Mouse (Mus musculus): Measurements from ENCODE around the gene 2010300C02Rik. TPM values are rescaled to one million over a fixed set of nuclear protein-coding genes. Genes with fewer than 3 reads are reported as not detected.

Gene 2010300C02Rik
- polyA plus RNA-seq, 1 experiment from 2014 or later, result 1.6 TPM

DNA sequence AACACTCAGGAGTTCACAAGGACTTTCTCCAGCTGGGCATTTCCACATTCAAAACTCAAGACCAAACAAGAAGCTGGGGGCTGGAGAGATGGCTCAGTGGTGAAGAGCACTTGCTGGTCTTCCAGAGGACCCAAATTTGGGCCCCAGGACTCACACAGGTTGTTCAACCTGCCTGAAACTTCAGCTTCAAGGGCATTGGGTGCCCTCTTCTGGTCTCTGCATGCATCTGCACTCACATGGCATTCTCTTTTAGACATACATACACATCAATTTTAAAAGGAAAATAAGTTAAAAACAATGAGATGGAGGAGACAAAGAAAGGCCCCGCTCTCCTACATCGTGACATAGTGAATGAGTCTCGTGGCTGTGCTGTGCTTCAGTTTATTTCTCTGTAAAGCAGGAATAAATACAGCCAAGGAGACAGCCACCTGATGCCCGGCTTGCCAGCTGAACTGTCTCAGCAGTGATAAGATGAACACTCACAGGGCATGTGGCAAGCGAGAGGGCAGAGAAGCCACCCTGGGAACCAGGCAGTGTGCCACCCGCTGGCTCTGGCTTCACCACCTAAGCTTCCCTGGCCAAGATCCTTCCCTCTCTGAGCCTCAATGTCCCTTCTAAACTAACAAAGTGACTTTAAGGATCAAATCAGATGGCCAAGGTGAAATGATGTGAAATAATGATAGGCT, 11.5 kb downstream of the 2010300C02Rik start:
- 94% methylated on average over 6 of the region's 6 CpGs for WGBS
- Histone ChIP-seq H3K36me3 (no peaks in the 10 kb centered on the region), H3K9me3 (no peaks in the 10 kb centered on the region), H3K4me2 (no peak overlapping the region), H3K27ac (no peak overlapping the region), H3K4me3 (no peak overlapping the region), H3K27me3 (no peaks in the 10 kb centered on the region), H3K9ac (no peak overlapping the region), H3K4me1 (replicated peaks) (no peaks in the 10 kb centered on the region)
- no peak for ATAC-seq (ENCODE audit: low FRiP score)

DNA sequence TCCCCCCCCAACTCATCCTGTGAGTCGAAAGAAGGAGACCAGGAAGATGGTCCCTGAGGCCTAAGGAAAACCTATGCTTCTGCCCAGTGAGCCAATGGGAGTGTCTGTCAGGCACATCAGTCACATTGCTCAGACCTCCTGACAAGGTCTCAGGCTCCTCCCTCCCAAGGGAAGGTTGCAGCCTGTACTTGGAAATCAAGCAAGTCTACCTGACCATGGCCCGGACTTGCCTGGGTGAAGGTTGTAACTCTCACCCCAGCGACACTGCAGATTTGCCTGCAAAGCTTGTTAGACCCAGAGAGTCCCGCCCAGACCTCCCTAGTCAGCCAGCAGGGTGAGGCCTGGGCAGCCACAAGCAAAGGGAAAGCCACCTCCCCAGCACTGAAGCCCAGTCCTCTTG, 17.6 kb downstream of the 2010300C02Rik start:
- no peaks in the 10 kb centered on the region for H3K36me3 ChIP-seq
- H3K9ac ChIP-seq, result no peak overlapping the region
- 81% methylated on average over 4 of the region's 4 CpGs for WGBS
- H3K4me1 ChIP-seq (replicated peaks), result peaks cover 10% of the 10 kb centered on the region
- no peak overlapping the region for H3K4me3 ChIP-seq
- H3K27me3 ChIP-seq, result no peaks in the 10 kb centered on the region
- ATAC-seq (ENCODE audit: low FRiP score), result no peak
- no peak overlapping the region for H3K27ac ChIP-seq
- no peaks in the 10 kb centered on the region for H3K9me3 ChIP-seq
- H3K4me2 ChIP-seq, result no peak overlapping the region

DNA sequence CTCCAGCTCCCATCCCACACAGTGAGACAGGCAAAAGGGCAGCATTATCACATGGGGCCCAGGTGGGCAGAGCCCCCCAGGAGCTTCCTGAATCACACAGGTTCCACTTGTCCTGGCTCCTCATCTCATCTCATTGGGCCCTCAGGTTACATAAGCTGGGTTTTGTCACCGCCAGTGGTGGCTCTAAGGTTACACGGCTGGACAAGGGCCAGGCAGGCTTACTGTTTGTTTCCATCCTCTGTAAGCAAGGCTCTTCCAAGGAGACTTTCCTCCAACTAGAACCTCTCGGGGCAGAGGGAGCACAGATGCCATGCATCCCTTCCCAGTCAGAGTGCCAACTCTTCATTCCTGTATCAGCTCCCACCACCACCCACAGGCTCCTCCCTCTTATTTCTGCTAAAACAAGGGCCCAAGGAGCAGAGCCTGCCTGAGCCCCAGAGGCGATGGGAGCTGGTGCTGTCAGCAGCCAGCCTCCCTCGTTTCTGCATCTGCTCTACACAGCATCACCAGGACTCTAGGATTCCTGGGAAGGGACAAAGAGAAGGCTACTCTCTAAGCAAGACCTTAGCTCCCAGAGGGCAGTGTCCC, 20.9 kb downstream of the 2010300C02Rik start:
- WGBS, result 72% methylated on average over 5 of the region's 5 CpGs
- H3K4me2 ChIP-seq, result no peak overlapping the region
- no peak for ATAC-seq (ENCODE audit: low FRiP score)

DNA sequence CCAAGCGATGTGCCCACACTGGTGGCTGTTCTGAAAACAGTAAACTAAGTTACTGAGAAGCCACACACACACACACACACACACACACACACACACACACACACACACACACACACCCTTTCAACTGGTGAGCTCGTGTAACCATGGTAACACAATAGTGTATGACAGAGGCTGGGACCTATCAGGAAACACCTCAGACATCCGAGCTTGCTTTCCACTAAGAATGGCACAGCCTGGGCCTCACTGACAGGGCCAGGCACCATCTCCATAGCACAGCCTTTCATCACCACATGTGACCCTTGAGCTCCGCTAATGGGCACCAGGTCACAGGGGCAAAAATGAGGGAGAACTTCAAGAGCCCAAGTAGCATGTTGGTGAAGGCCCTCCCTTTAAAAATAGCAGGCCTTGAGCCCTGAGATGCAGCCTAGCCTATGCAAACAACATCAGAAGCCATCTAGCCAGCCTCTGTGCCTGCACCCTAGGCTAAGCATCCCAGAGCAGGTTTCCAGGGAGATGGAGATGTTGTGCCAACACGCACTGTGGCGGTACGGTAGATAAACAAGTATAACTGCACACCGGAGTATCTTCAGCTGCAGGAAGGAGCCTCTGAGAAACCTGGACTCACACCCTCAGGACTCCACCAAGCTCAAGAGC, 21.6 kb downstream of the 2010300C02Rik start:
- Histone ChIP-seq H3K36me3 (no peaks in the 10 kb centered on the region), H3K27ac (no peak overlapping the region), H3K9ac (no peak overlapping the region), H3K4me3 (no peak overlapping the region), H3K27me3 (0 out of 2 replicates have a peak, but pooled peaks cover 4% of the 10 kb centered on the region), H3K4me1 (replicated peaks) (peaks cover 10% of the 10 kb centered on the region), H3K9me3 (no peaks in the 10 kb centered on the region), H3K4me2 (no peak overlapping the region)
- 0 out of 2 replicates have a peak, but pooled peaks have one; percentile 52 for ATAC-seq (ENCODE audit: low FRiP score)
- 70% methylated on average over 8 of the region's 8 CpGs for WGBS

More for the DNA sequence above, 20.9 kb downstream of the 2010300C02Rik start:
- H3K9ac ChIP-seq, result no peak overlapping the region
- peaks cover 10% of the 10 kb centered on the region for H3K4me1 ChIP-seq (replicated peaks)
- no peak overlapping the region for H3K4me3 ChIP-seq
- H3K27ac ChIP-seq, result no peak overlapping the region
- 0 out of 2 replicates have a peak, but pooled peaks cover 4% of the 10 kb centered on the region for H3K27me3 ChIP-seq
- no peaks in the 10 kb centered on the region for H3K9me3 ChIP-seq
- H3K36me3 ChIP-seq, result no peaks in the 10 kb centered on the region

DNA sequence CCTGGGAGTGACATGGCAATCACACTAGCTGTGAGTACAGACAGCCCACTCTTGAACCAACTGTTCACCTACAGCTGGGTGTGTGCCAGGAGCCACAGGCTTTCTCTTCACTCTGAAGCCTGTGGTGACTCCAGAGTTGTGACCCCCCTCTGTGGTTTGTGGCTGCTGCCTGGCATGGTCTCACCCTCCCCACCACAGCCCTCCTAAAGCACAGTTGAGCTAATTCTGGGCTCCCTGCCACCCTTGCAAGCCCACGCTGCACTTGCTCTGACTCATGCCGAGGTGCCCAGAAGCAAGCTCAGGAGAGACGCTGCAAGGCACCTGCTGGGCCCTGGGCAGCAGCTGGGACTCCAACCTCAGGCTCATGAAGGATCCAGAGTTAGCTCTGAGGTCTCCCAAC, 23.0 kb downstream of the 2010300C02Rik start:
- Histone ChIP-seq H3K9ac (no peak overlapping the region), H3K27me3 (0 out of 2 replicates have a peak, but pooled peaks cover 4% of the 10 kb centered on the region), H3K4me1 (replicated peaks) (peaks cover 10% of the 10 kb centered on the region), H3K36me3 (no peaks in the 10 kb centered on the region), H3K9me3 (no peaks in the 10 kb centered on the region), H3K4me2 (no peak overlapping the region), H3K27ac (no peak overlapping the region), H3K4me3 (no peak overlapping the region)
- WGBS, result 83% methylated on average over 3 of the region's 3 CpGs
- no peak for ATAC-seq (ENCODE audit: low FRiP score)

DNA sequence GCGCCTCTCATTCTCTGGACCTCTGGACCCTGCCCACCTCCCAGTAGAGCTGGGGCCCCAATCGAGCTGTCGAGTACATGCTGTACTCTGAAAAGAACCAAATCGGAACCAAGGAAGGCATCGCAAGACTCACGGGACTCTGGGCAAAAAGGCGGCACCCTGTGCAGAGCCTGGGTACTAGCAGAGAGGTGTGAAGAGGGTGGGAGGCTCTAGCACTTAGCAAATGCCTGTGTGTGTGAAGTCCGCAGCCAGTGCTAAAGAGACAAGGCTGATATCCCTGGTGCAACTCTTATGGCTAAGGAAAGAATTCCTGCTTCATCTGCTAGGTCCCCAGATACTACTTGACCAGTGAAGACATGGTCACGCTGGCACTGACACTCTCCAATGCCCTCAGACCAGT, 24.2 kb downstream of the 2010300C02Rik start:
- no peaks in the 10 kb centered on the region for H3K9me3 ChIP-seq
- 0 out of 2 replicates have a peak, but pooled peaks cover 4% of the 10 kb centered on the region for H3K27me3 ChIP-seq
- 92% methylated on average over 9 of the region's 9 CpGs for WGBS
- H3K4me2 ChIP-seq, result no peak overlapping the region
- no peak overlapping the region for H3K9ac ChIP-seq
- no peak for ATAC-seq (ENCODE audit: low FRiP score)
- no peaks in the 10 kb centered on the region for H3K36me3 ChIP-seq
- no peak overlapping the region for H3K4me3 ChIP-seq
- peaks cover 10% of the 10 kb centered on the region for H3K4me1 ChIP-seq (replicated peaks)
- H3K27ac ChIP-seq, result no peak overlapping the region

DNA sequence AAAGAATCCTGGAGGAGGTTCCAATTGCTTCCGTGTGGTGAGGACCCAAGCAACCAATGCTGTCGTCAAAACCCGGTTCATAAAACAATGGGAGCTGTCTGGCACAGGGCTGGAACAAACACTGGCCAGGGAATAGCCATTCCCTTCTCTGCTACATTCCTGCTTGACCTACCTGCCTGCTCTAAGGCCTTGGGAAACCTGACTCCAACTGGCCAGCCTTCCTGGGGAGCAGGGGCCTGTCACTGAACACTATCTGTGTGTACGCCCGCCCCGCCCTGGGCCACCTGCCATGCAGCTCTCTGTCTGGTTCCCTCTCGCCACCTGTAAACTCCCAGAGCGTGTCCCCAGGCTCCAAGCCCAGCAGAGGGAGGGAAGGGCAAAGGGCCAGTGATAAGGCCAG, 25.5 kb downstream of the 2010300C02Rik start:
- Histone ChIP-seq H3K27me3 (0 out of 2 replicates have a peak, but pooled peaks cover 4% of the 10 kb centered on the region), H3K9ac (no peak overlapping the region), H3K4me2 (no peak overlapping the region), H3K4me1 (replicated peaks) (peaks cover 10% of the 10 kb centered on the region), H3K36me3 (no peaks in the 10 kb centered on the region), H3K9me3 (no peaks in the 10 kb centered on the region), H3K4me3 (no peak overlapping the region), H3K27ac (no peak overlapping the region)
- no peak for ATAC-seq (ENCODE audit: low FRiP score)
- WGBS, result 41% methylated on average over 8 of the region's 8 CpGs

DNA sequence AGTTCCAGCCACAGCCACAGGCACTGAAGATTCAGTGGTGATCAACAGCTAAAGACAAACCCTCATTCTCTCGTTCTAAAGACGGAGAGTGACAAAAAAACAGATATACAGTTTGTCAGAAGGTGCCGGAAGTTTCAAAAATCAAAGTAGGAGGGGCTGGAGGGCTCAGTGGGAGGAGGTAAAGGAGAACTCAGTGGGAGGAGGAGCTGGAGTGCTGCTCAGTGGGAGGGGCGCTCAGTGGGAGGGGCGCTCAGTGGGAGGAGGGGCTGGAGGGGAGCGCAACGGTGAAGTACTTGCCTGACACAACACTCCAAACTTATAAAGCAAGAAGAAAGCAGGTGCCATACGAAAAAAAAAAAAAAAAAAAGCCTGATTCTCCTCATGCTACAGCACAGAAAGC, 28.7 kb downstream of the 2010300C02Rik start:
- no peak overlapping the region for H3K9ac ChIP-seq
- H3K27me3 ChIP-seq, result 0 out of 2 replicates have a peak, but pooled peaks cover 4% of the 10 kb centered on the region
- H3K9me3 ChIP-seq, result no peaks in the 10 kb centered on the region
- H3K4me2 ChIP-seq, result no peak overlapping the region
- WGBS, result 49% methylated on average over 8 of the region's 8 CpGs
- no peak for ATAC-seq (ENCODE audit: low FRiP score)
- H3K36me3 ChIP-seq, result no peaks in the 10 kb centered on the region
- H3K27ac ChIP-seq, result no peak overlapping the region
- H3K4me3 ChIP-seq, result no peak overlapping the region
- peaks cover 15% of the 10 kb centered on the region for H3K4me1 ChIP-seq (replicated peaks)

DNA sequence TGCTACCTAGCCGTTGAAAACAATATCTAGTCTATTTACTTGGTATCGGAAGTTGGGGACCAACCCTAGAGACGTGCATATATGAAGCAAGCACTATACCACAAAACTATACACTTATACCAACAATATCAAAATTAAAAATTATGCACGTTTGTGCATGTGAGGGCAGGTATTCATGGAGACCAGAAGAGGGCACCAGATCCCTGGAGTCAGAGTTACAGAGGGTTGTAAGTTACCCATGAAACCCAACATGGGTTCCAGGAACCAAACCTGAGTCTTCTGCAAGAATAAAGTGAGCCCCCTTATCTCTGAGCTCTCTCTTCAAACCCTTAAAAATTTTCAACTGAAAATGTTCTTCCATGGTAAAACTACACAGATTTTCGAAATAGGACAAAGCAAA, 29.2 kb downstream of the 2010300C02Rik start:
- H3K9ac ChIP-seq, result no peak overlapping the region
- no peaks in the 10 kb centered on the region for H3K36me3 ChIP-seq
- no peak overlapping the region for H3K27ac ChIP-seq
- peaks cover 15% of the 10 kb centered on the region for H3K4me1 ChIP-seq (replicated peaks)
- 0 out of 2 replicates have a peak, but pooled peaks cover 4% of the 10 kb centered on the region for H3K27me3 ChIP-seq
- no peak overlapping the region for H3K4me2 ChIP-seq
- no peak overlapping the region for H3K4me3 ChIP-seq
- WGBS, result 82% methylated on average over 5 of the region's 5 CpGs
- ATAC-seq (ENCODE audit: low FRiP score), result no peak
- no peaks in the 10 kb centered on the region for H3K9me3 ChIP-seq

DNA sequence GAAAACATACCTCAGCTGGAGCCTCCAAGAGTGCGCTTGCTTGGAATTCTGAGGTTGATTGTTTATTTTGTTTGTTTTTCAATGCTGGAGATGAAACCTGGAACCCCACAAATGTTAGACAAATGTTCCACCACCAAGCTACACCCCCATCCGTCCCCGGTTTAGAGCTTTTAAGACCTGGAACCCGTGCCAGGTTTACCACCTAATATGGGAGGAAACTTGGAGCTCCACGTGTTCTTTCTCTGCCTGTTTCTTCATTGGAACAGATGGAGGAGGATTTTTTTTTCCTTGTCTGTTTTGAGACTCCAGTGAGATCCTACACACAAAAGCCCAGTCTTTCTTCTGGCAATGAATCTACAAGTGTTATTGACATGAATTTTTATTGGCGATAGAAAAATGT, 30.2 kb downstream of the 2010300C02Rik start:
- H3K4me2 ChIP-seq, result no peak overlapping the region
- H3K4me1 ChIP-seq (replicated peaks), result peaks cover 15% of the 10 kb centered on the region
- H3K9me3 ChIP-seq, result no peaks in the 10 kb centered on the region; the same call in 1 of the 2 replicates
- no peak for ATAC-seq (ENCODE audit: low FRiP score)
- WGBS, result 90% methylated on average over 6 of the region's 6 CpGs
- no peak overlapping the region for H3K4me3 ChIP-seq
- H3K27ac ChIP-seq, result no peak overlapping the region
- 0 out of 2 replicates have a peak, but pooled peaks cover 4% of the 10 kb centered on the region for H3K27me3 ChIP-seq
- H3K36me3 ChIP-seq, result no peaks in the 10 kb centered on the region
- H3K9ac ChIP-seq, result no peak overlapping the region

DNA sequence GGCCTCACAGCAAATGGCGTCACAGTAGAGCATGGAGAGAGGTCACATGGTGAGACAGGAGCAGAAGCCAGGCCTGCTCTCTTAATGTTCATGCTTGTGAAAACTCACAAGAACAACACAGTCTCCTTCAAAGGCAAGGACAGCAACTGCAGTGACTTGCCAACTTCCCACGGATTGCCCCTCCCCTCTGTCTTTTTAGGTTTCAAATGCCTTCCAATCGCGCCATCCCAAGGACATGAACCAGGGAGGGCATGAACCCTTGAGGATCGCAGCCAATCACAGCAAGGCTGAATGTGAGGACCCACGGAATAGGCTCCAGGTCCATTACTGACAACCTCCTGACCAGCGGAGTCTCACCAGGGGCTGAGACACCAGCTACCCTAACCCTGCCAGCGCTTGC, 31.5 kb downstream of the 2010300C02Rik start:
- H3K9ac ChIP-seq, result no peak overlapping the region
- 61% methylated on average over 8 of the region's 8 CpGs for WGBS
- no peak for ATAC-seq (ENCODE audit: low FRiP score)
- H3K27ac ChIP-seq, result no peak overlapping the region
- no peak overlapping the region for H3K4me2 ChIP-seq
- H3K4me3 ChIP-seq, result no peak overlapping the region
- H3K27me3 ChIP-seq, result no peaks in the 10 kb centered on the region
- peaks cover 15% of the 10 kb centered on the region for H3K4me1 ChIP-seq (replicated peaks)
- H3K9me3 ChIP-seq, result no peaks in the 10 kb centered on the region; the same call in 1 of the 2 replicates
- H3K36me3 ChIP-seq, result no peaks in the 10 kb centered on the region

DNA sequence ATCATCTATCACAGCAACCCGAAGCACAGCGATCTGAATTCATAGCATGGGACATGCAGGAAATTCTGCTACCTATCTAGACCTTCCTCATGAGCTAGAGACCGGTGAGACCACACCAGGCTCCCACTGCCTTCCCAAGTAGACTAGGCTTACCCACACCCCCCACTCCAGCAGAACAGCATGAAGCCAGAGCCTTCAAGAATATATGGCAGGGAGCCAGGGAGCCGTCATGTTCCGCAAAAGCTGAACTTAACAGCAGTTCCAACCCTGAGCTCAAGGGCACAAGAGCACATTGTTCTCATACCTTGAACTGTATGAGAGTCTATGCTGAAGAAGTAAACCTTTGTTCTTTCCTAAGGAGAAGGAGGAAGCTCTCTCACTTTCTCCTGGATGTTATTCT, 32.4 kb downstream of the 2010300C02Rik start:
- H3K4me2 ChIP-seq, result no peak overlapping the region
- H3K36me3 ChIP-seq, result no peaks in the 10 kb centered on the region
- H3K4me1 ChIP-seq (replicated peaks), result peaks cover 15% of the 10 kb centered on the region
- H3K9ac ChIP-seq, result no peak overlapping the region
- no peak overlapping the region for H3K4me3 ChIP-seq
- H3K27ac ChIP-seq, result no peak overlapping the region
- H3K9me3 ChIP-seq, result no peaks in the 10 kb centered on the region; the same call in 1 of the 2 replicates
- ATAC-seq (ENCODE audit: low FRiP score), result no peak
- 68% methylated on average over 5 of the region's 5 CpGs for WGBS
- no peaks in the 10 kb centered on the region for H3K27me3 ChIP-seq

Measured in hindbrain, embryonic 13.5 days (tissue).